Mouse (Mus musculus) heart, embryonic 13.5 days (tissue): ENCODE measurements at regions not wholly inside any gene's neighbourhood (a gene's known extent, or its start where the extent isn't known, plus 50 kb on each side); places are given as distances from the start of the nearest gene placed in this dataset.

Source experiments
- ATAC-seq: fragments of 200-750 bp; cut with Nextera tagmentation; 2 replicates; pipeline ENCODE4 v1.8.0; 2017; ENCODE audit warnings: moderate TSS enrichment; ENCODE audit not compliant: insufficient number of reproducible peaks, low FRiP score, low TSS enrichment; ENCODE audit errors: extremely low read depth
- H3K27ac ChIP-seq: fragments of 300-500 bp; sonication (generic); replicated peaks from 2 replicates; pipeline ENCODE4 v1.5.1; 2015; ENCODE audit warnings: moderate library complexity, mild to moderate bottlenecking, inconsistent platforms
- H3K27me3 ChIP-seq: fragments of 300-500 bp; sonication (generic); replicated peaks from 2 replicates; pipeline ENCODE4 v1.6.1; 2015; ENCODE audit warnings: mild to moderate bottlenecking, inconsistent platforms
- H3K36me3 ChIP-seq: fragments of 300-500 bp; sonication (generic); 2 replicates; pipeline ENCODE4 v1.6.1; 2015; ENCODE audit warnings: mild to moderate bottlenecking, inconsistent platforms
- H3K4me1 ChIP-seq: fragments of 300-500 bp; sonication (generic); 2 replicates; pipeline ENCODE4 v1.6.1; 2015; ENCODE audit warnings: inconsistent platforms
- H3K4me2 ChIP-seq: fragments of 300-500 bp; sonication (generic); 2 replicates; pipeline ENCODE4 v1.6.1; 2015; ENCODE audit warnings: inconsistent platforms, mild to moderate bottlenecking, moderate library complexity
- H3K4me3 ChIP-seq: fragments of 300-500 bp; sonication (generic); 2 replicates; pipeline ENCODE4 v1.5.1; 2015; ENCODE audit warnings: moderate library complexity, mild to moderate bottlenecking, inconsistent platforms
- H3K9ac ChIP-seq: fragments of 300-500 bp; sonication (generic); 2 replicates; pipeline ENCODE4 v1.6.1; 2015; ENCODE audit warnings: inconsistent platforms, mild to moderate bottlenecking, moderate library complexity
- H3K9me3 ChIP-seq: fragments of 300-500 bp; sonication (generic); 2 replicates; pipeline ENCODE4 v1.6.1; 2016; ENCODE audit warnings: inconsistent platforms
- WGBS: fragments of 180-500 bp; shearing (Covaris S2); methylation state at CpG from one replicate; pipeline ENCODE4 v1.1.7; 2015; ENCODE audit warnings: mixed read lengths; 5-methylcytosine and 5-hydroxymethylcytosine counted together

GRCm38 (mm10) chrX:12323812-12324211 lies 163.7 kb upstream of the Bcor start:
- H3K4me1 ChIP-seq, result no peaks in the 10 kb centered on the region
- ATAC-seq, result no peak
- no peak overlapping the region for H3K4me3 ChIP-seq
- H3K36me3 ChIP-seq, result no peaks in the 10 kb centered on the region
- 71% methylated on average over 6 of the region's 6 CpGs for WGBS
- 0 out of 2 replicates have a peak, but pooled peaks cover 3% of the 10 kb centered on the region for H3K27me3 ChIP-seq
- no peak overlapping the region for H3K4me2 ChIP-seq
- H3K27ac ChIP-seq, result no peak overlapping the region
- no peaks in the 10 kb centered on the region for H3K9me3 ChIP-seq
- H3K9ac ChIP-seq, result no peak overlapping the region

GRCm38 (mm10) chrX:12327464-12327863 lies 167.3 kb upstream of the Bcor start:
- Histone ChIP-seq H3K4me2 (no peak overlapping the region), H3K27ac (no peak overlapping the region), H3K4me1 (0 out of 2 replicates have a peak, but pooled peaks cover under 1% of the 10 kb centered on the region), H3K27me3 (0 out of 2 replicates have a peak, but pooled peaks cover 3% of the 10 kb centered on the region), H3K9ac (no peak overlapping the region), H3K36me3 (no peaks in the 10 kb centered on the region), H3K9me3 (no peaks in the 10 kb centered on the region), H3K4me3 (no peak overlapping the region)
- no peak for ATAC-seq
- WGBS, result 58% methylated on average over 4 of the region's 4 CpGs

- H3K27ac ChIP-seq, result no peak overlapping the region
- ATAC-seq, result no peak
- H3K9me3 ChIP-seq, result no peaks in the 10 kb centered on the region
- H3K4me3 ChIP-seq, result no peak overlapping the region
- no peak overlapping the region for H3K4me2 ChIP-seq
- no peak overlapping the region for H3K9ac ChIP-seq
- no peaks in the 10 kb centered on the region for H3K36me3 ChIP-seq
- WGBS, result 81% methylated on average over 9 of the region's 9 CpGs
- no peaks in the 10 kb centered on the region; the same call in 1 of the 2 replicates for H3K27me3 ChIP-seq
- no peaks in the 10 kb centered on the region for H3K4me1 ChIP-seq
These were observed 180.4 kb upstream of the Bcor start for GRCm38 (mm10) chrX:12340561-12340960.

GRCm38 (mm10) chrX:12341356-12341965 lies 181.3 kb upstream of the Bcor start:
- Histone ChIP-seq H3K4me1 (no peaks in the 10 kb centered on the region), H3K9ac (no peak overlapping the region), H3K9me3 (no peaks in the 10 kb centered on the region), H3K27me3 (no peaks in the 10 kb centered on the region; the same call in 1 of the 2 replicates), H3K36me3 (no peaks in the 10 kb centered on the region), H3K4me3 (no peak overlapping the region), H3K27ac (no peak overlapping the region), H3K4me2 (no peak overlapping the region)
- WGBS, result 49% methylated on average over 5 of the region's 5 CpGs
- no peak for ATAC-seq

GRCm38 (mm10) chrX:12344805-12345555 lies 184.8 kb upstream of the Bcor start:
- ATAC-seq, result no peak
- no peak overlapping the region for H3K4me3 ChIP-seq
- WGBS, result 73% methylated on average over 12 of the region's 12 CpGs
- H3K9me3 ChIP-seq, result no peaks in the 10 kb centered on the region
- no peak overlapping the region for H3K4me2 ChIP-seq
- H3K9ac ChIP-seq, result no peak overlapping the region
- H3K4me1 ChIP-seq, result no peaks in the 10 kb centered on the region
- no peak overlapping the region for H3K27ac ChIP-seq
- H3K27me3 ChIP-seq, result no peaks in the 10 kb centered on the region; the same call in 1 of the 2 replicates
- no peaks in the 10 kb centered on the region for H3K36me3 ChIP-seq

GRCm38 (mm10) chrX:12346856-12347255 lies 186.7 kb upstream of the Bcor start:
- H3K4me1 ChIP-seq, result no peaks in the 10 kb centered on the region
- H3K27me3 ChIP-seq, result no peaks in the 10 kb centered on the region; the same call in 1 of the 2 replicates
- H3K27ac ChIP-seq, result no peak overlapping the region
- H3K9me3 ChIP-seq, result no peaks in the 10 kb centered on the region
- WGBS, result 58% methylated on average over 3 of the region's 3 CpGs
- H3K36me3 ChIP-seq, result no peaks in the 10 kb centered on the region
- no peak for ATAC-seq
- no peak overlapping the region for H3K4me3 ChIP-seq
- no peak overlapping the region for H3K9ac ChIP-seq
- no peak overlapping the region for H3K4me2 ChIP-seq

GRCm38 (mm10) chrX:12348117-12348516 lies 188.0 kb upstream of the Bcor start:
- peaks cover 10% of the 10 kb centered on the region for H3K27me3 ChIP-seq
- H3K4me2 ChIP-seq, result no peak overlapping the region
- WGBS, result 47% methylated on average over 8 of the region's 8 CpGs
- H3K36me3 ChIP-seq, result no peaks in the 10 kb centered on the region
- no peaks in the 10 kb centered on the region for H3K4me1 ChIP-seq
- H3K27ac ChIP-seq, result no peak overlapping the region
- no peak overlapping the region for H3K9ac ChIP-seq
- H3K9me3 ChIP-seq, result no peaks in the 10 kb centered on the region
- ATAC-seq, result no peak
- no peak overlapping the region for H3K4me3 ChIP-seq

- no peak for ATAC-seq
- H3K4me1 ChIP-seq, result no peaks in the 10 kb centered on the region
- H3K36me3 ChIP-seq, result no peaks in the 10 kb centered on the region
- H3K9ac ChIP-seq, result no peak overlapping the region
- peaks cover 25% of the 10 kb centered on the region for H3K27me3 ChIP-seq
- no peaks in the 10 kb centered on the region for H3K9me3 ChIP-seq
- WGBS, result 80% methylated on average over 2 of the region's 2 CpGs
- H3K4me2 ChIP-seq, result no peak overlapping the region
- H3K4me3 ChIP-seq, result no peak overlapping the region
- no peak overlapping the region for H3K27ac ChIP-seq
These were observed 194.7 kb upstream of the Bcor start for GRCm38 (mm10) chrX:12354875-12355274.

GRCm38 (mm10) chrX:12358026-12358425 lies 197.9 kb upstream of the Bcor start:
- no peaks in the 10 kb centered on the region for H3K36me3 ChIP-seq
- H3K9ac ChIP-seq, result no peak overlapping the region
- no peak overlapping the region for H3K4me3 ChIP-seq
- peaks cover 22% of the 10 kb centered on the region for H3K27me3 ChIP-seq
- ATAC-seq, result no peak
- no peaks in the 10 kb centered on the region for H3K9me3 ChIP-seq
- no peaks in the 10 kb centered on the region for H3K4me1 ChIP-seq
- no peak overlapping the region for H3K27ac ChIP-seq
- 50% methylated on average over 1 of the region's 1 CpGs for WGBS
- H3K4me2 ChIP-seq, result no peak overlapping the region

- Histone ChIP-seq H3K4me2 (no peak overlapping the region), H3K36me3 (no peaks in the 10 kb centered on the region), H3K27me3 (peaks cover 31% of the 10 kb centered on the region; the same call in 1 of the 2 replicates), H3K4me1 (no peaks in the 10 kb centered on the region), H3K4me3 (no peak overlapping the region), H3K9ac (no peak overlapping the region), H3K9me3 (no peaks in the 10 kb centered on the region), H3K27ac (no peak overlapping the region)
- ATAC-seq, result no peak
- 47% methylated on average over 12 of the region's 12 CpGs for WGBS
These were observed 205.6 kb upstream of the Bcor start for GRCm38 (mm10) chrX:12365582-12366323.

- no peaks in the 10 kb centered on the region for H3K36me3 ChIP-seq
- no peak overlapping the region for H3K4me2 ChIP-seq
- no peak overlapping the region for H3K9ac ChIP-seq
- no peak overlapping the region for H3K27ac ChIP-seq
- 82% methylated on average over 6 of the region's 6 CpGs for WGBS
- peaks cover 41% of the 10 kb centered on the region; the same call in 1 of the 2 replicates for H3K27me3 ChIP-seq
- no peak for ATAC-seq
- no peaks in the 10 kb centered on the region for H3K9me3 ChIP-seq
- H3K4me1 ChIP-seq, result no peaks in the 10 kb centered on the region
- H3K4me3 ChIP-seq, result no peak overlapping the region
These were observed 206.6 kb upstream of the Bcor start for GRCm38 (mm10) chrX:12366801-12367200.
